Mouse (Mus musculus) left cerebral cortex, adult 2 months (tissue): Measurements from ENCODE around the gene Hist1h3i. TPM values are rescaled to one million over a fixed set of nuclear protein-coding genes. Genes with fewer than 3 reads are reported as not detected.
A peak's percentile ranks its signal among the peaks of the same experiment; 100 is the strongest.
"Not testable (repeated sequence)": the region's sequence is repeated elsewhere in the genome, so short reads cannot be mapped to it uniquely, and the experiment has no call there.

Source experiments
- DNase-seq, 2 experiments: peaks; one replicate each; pipeline ENCODE4 v3.0.0; 2021 to 2022; ENCODE audit warnings: low spot score in 2 of 2, mixed read lengths in 1 of 2; ENCODE audit errors: extremely low spot score in 1 of 2
- H3K27ac ChIP-seq: fragments of 200-600 bp; 2 replicates; pipeline ENCODE4 v1.8.1; 2022
- H3K4me3 ChIP-seq: fragments of 200-600 bp; 2 replicates; pipeline ENCODE4 v1.8.1; 2022
- CTCF ChIP-seq: fragments of 200-600 bp; IDR thresholded peaks from 2 replicates; pipeline ENCODE4 v1.8.1; 2022; ENCODE audit warnings: antibody characterized with exemption, mild to moderate bottlenecking, moderate library complexity
- intact Hi-C: fragments of 180-260 bp; cut with DNase I; formaldehyde crosslinking; loops from one replicate; pipeline ENCODE4 v1.15.1; 2025
- total RNA-seq, 2 experiments: library from RNA; stranded (reverse); gene quantifications; 2 replicates each; pipeline ENCODE4 v1.2.3; 2021

The Hist1h3i gene
- total RNA-seq, 2 experiments from 2014 or later = 49.9 to 62.3 TPM

- no peak overlapping the region for H3K27ac ChIP-seq
- TF ChIP-seq CTCF = no peak
- intact Hi-C loops = loop anchor here (2.0 to 10.0 kb wide), 4 partner anchors 29 to 1913 kb away; partner anchors contain the start of genes Hist1h1e, Hist1h1t, Hist1h2ak and Hist1h2be
- no peak for DNase-seq
- no peak overlapping the region for H3K4me3 ChIP-seq
These were observed 1.5 kb downstream of the Hist1h3i start for GRCm38 (mm10) chr13:21781639-21782038.

- DNase-seq = no peak
- TF ChIP-seq CTCF = no peak
- Histone ChIP-seq H3K4me3 (no peak overlapping the region; the same call in 1 of the 2 replicates), H3K27ac (no peak overlapping the region)
- intact Hi-C loops = loop anchor here (2.0 to 10.0 kb wide), 4 partner anchors 28 to 1914 kb away; partner anchors contain the start of genes Hist1h1e, Hist1h1t, Hist1h2ak and Hist1h2be
These were observed 2.1 kb downstream of the Hist1h3i start for GRCm38 (mm10) chr13:21781021-21781555.

GRCm38 (mm10) chr13:21779767-21780731, 3.1 kb downstream of the Hist1h3i start, which contains the start of gene Hist1h1b:
TSS of gene Hist1h1b (minus strand) at chr13:21780625.
- intact Hi-C loops = loop anchor here (2.0 to 10.0 kb wide), 5 partner anchors 27 to 1915 kb away; partner anchors contain the start of genes Hist1h1e, Hist1h1t, Hist1h2ak and Hist1h2be
- Histone ChIP-seq H3K27ac (peak within 1 kb of the TSS; percentile 89), H3K4me3 (peak within 1 kb of the TSS; percentile 57)
- no peak for TF ChIP-seq CTCF
- DNase-seq = peak; percentile 53 to 69

GRCm38 (mm10) chr13:21778814-21779766, 4.1 kb downstream of the Hist1h3i start:
- H3K27ac ChIP-seq = peak overlapping the region; percentile 71; the same call in 1 of the 2 replicates
- intact Hi-C loops = loop anchor here (2.0 kb wide), 1 partner anchor 56 kb away; the partner anchor contains the start of gene Hist1h2bm
- TF ChIP-seq CTCF = no peak

GRCm38 (mm10) chr13:21755707-21756106, 27.5 kb downstream of the Hist1h3i start:
- no peak for DNase-seq
- Histone ChIP-seq H3K27ac (no peak overlapping the region), H3K4me3 (no peak overlapping the region)
- intact Hi-C loops = loop anchor here (10.0 kb wide), 2 partner anchors 289 to 1939 kb away; partner anchors contain the start of genes Hist1h1t, Hist1h2ag, Hist1h2bj and Hist1h4c
- TF ChIP-seq CTCF = no peak

More at GRCm38 (mm10) chr13:21778814-21779766, 4.1 kb downstream of the Hist1h3i start:
- H3K4me3 ChIP-seq = peak overlapping the region; percentile 57
- DNase-seq = peak; percentile 45 to 58

GRCm38 (mm10) chr13:21754294-21755001, 28.7 kb downstream of the Hist1h3i start:
- H3K4me3 ChIP-seq = peak overlapping the region; percentile 50
- intact Hi-C loops = loop anchor here (5.0 to 10.0 kb wide), 3 partner anchors 290 to 1998 kb away; partner anchors contain the start of genes Hist1h1t, Hist1h2ab, Hist1h2ag and Hist1h2bj
- not testable (repeated sequence) for DNase-seq, H3K27ac ChIP-seq

- peak within 1 kb of the TSS; percentile 80 for H3K27ac ChIP-seq
- peak; percentile 50 to 69 for DNase-seq
- intact Hi-C loops = loop anchor here (2.0 to 10.0 kb wide), 5 partner anchors 27 to 1999 kb away; partner anchors contain the start of genes Hist1h1b, Hist1h1e, Hist1h1t and Hist1h2ab
- peak within 1 kb of the TSS; percentile 50 for H3K4me3 ChIP-seq
These were observed 29.5 kb downstream of the Hist1h3i start, which contains the start of the genes Hist1h2ak and Hist1h2bn for GRCm38 (mm10) chr13:21753524-21754285. TSS of gene Hist1h2ak (minus strand) at chr13:21753827. TSS of gene Hist1h2bn (plus strand) at chr13:21754123.

- DNase-seq = no peak
- peak overlapping the region; percentile 80 for H3K27ac ChIP-seq
- intact Hi-C loops = loop anchor here (2.0 to 10.0 kb wide), 5 partner anchors 28 to 1999 kb away; partner anchors contain the start of genes Hist1h1b, Hist1h1e, Hist1h1t and Hist1h2ab
- peak overlapping the region; percentile 50 for H3K4me3 ChIP-seq
- TF ChIP-seq CTCF = no peak
These were observed 30.1 kb downstream of the Hist1h3i start for GRCm38 (mm10) chr13:21753051-21753523.

- Histone ChIP-seq H3K27ac (no peak overlapping the region), H3K4me3 (no peak overlapping the region)
- intact Hi-C loops = loop anchor here (2.0 to 10.0 kb wide), 5 partner anchors 28 to 2000 kb away; partner anchors contain the start of genes Hist1h1b, Hist1h1e, Hist1h1t and Hist1h2ab
- no peak for TF ChIP-seq CTCF
- no peak for DNase-seq
These were observed 30.8 kb downstream of the Hist1h3i start for GRCm38 (mm10) chr13:21752356-21752755.
